Mouse (Mus musculus) left cerebral cortex, postnatal 14 days (tissue): ENCODE data around the gene Dnaja2. TPM values are rescaled to one million over a fixed set of nuclear protein-coding genes. Genes with fewer than 3 reads are reported as not detected.

Experiments used
- total RNA-seq, 2 experiments: library from RNA; stranded (reverse); gene quantifications; 2 replicates each; pipeline ENCODE4 v1.2.3; 2021

Dnaja2 gene
- total RNA-seq, 2 experiments from 2014 or later = 198 to 202 TPM

Other genes with a start within 250 kb of the Dnaja2 start
- gene Mylk3, start 169.0 kb downstream of the Dnaja2 start, total RNA-seq = 1 to 10 TPM; 1.9 to 3.5 TPM
- gene 4921524J17Rik, start 122.5 kb downstream of the Dnaja2 start, total RNA-seq = 10 to 100 TPM; 14.9 to 17.6 TPM
- gene Gpt2, start 62.8 kb downstream of the Dnaja2 start, total RNA-seq = 10 to 100 TPM; 50.3 to 70.2 TPM
- 10 to 100 TPM; 91.7 to 93.6 TPM for gene Neto2, start 145.6 kb upstream of the Dnaja2 start, total RNA-seq